Mouse (Mus musculus) 3134 (cell line): ENCODE data around the gene Pdyn.

Source experiments
- DNase-seq: peaks from one replicate; pipeline ENCODE4 v3.0.0-alpha.2; 2011; ENCODE audit warnings: low spot score; ENCODE audit not compliant: insufficient read length; ENCODE audit errors: extremely low read depth

The Pdyn gene

GRCm38 (mm10) chr2:129655033-129655432, 44.6 kb downstream of the Pdyn start:
- no peak for DNase-seq

- no peak for DNase-seq
Measured at GRCm38 (mm10) chr2:129654233-129654950, 45.3 kb downstream of the Pdyn start.

- no peak for DNase-seq
Measured at GRCm38 (mm10) chr2:129653632-129654031, 46.0 kb downstream of the Pdyn start.

GRCm38 (mm10) chr2:129652616-129653015, 47.0 kb downstream of the Pdyn start:
- DNase-seq = no peak
